Mouse (Mus musculus): Measurements from ENCODE around the gene Ugt2b5.
"Not testable (repeated sequence)": the region's sequence is repeated elsewhere in the genome, so short reads cannot be mapped to it uniquely, and the experiment has no call there.

Ugt2b5 gene

GRCm38 (mm10) chr5:87140196-87140595, at the start of gene Ugt2b5:
Gene Ugt2b5, minus strand, starts transcription at chr5:87140318.
- DNase-seq (ENCODE audit: low spot score in 2 of 2), result not testable (repeated sequence)

GRCm38 (mm10) chr5:87175780-87176179, 35.7 kb upstream of the Ugt2b5 start:
- not testable (repeated sequence) for DNase-seq (ENCODE audit: low spot score in 2 of 2)

DNA sequence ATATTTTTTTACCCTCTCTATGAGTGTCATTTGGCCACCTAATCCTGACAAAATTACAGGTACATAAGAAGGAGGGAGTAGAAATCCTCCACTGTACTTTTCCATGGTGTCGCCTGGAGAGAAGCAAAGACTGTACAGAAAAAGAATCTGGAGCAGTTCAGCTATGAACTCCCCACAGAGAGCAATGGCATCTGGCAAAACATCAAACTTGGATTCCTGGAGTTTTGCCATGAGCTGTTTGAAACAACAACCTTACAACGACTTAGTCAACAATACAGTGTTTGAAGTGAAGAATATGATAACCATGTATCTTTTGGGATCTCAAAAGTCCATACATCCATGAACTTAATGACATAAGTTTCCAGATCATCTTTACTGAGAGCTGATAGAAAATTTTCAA, 34.6 kb upstream of the Ugt2b5 start:
- DNase-seq (ENCODE audit: low spot score in 2 of 2), result no peak

DNA sequence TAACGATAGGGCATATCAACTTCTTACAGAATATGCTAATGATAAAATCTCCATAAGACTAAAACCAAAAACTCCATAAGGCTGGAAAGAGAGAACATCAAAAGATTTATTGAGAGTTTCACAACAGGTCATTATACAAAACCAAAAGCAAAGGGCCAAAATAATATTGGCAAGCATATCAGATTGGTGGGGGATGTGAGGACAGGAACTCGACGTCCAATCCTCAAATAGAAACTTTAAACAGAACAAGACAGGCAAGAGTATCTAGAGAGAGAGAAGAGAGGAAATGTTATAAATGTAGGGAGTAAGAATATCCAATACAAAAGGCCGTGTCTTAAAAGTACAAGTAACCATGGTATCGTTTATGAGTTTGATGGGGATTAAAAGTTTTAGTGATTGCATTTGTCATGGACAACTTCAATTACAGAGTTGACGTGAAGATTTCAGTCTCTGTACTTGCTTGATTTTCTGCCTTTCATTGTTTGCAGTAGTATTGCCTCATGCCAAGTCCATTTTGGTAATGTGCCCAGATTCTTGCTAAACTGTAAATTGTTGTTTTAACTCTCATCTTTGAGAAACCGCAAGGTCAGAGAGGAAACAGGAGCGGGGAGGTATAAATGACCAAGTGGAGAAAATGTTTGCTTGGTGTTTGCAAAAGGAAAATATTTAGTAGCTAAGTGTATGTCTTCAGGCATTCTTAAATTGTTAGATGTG, 7.8 kb upstream of the Ugt2b5 start:
- DNase-seq (ENCODE audit: low spot score in 2 of 2), result no peak

DNA sequence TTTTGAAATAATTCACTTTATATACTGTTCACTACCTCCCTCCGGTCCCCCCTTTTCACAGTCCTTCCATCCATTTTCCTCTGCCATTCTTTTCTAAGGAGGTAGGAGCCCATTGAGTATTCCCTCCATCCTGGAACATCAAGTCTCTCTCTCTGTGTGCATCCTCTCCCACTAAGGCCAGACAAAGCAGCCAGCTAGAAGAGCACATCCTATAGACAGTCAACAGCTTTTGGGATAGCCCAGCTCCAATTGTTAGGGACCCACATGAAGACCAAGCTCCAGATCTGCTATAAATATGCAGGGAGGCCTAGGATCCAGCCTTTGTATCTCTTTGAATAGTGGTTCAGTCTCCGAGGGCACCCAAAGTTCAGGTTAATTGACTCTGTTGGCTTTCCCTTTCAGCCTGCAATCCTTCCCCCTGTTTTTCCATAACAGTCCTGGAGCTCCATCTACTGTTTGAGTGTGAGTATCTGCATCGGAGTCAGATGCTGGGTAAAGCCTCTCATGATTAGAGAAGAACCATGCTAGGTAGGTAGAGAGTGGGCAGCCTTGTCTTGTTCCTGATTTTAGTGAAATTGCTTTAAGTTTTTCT, 2.8 kb upstream of the Ugt2b5 start:
- DNase-seq (ENCODE audit: low spot score in 2 of 2), result no peak

- DNase-seq (ENCODE audit: low spot score in 2 of 2), result not testable (repeated sequence)
Measured at GRCm38 (mm10) chr5:87103697-87104096, 36.4 kb downstream of the Ugt2b5 start.

DNA sequence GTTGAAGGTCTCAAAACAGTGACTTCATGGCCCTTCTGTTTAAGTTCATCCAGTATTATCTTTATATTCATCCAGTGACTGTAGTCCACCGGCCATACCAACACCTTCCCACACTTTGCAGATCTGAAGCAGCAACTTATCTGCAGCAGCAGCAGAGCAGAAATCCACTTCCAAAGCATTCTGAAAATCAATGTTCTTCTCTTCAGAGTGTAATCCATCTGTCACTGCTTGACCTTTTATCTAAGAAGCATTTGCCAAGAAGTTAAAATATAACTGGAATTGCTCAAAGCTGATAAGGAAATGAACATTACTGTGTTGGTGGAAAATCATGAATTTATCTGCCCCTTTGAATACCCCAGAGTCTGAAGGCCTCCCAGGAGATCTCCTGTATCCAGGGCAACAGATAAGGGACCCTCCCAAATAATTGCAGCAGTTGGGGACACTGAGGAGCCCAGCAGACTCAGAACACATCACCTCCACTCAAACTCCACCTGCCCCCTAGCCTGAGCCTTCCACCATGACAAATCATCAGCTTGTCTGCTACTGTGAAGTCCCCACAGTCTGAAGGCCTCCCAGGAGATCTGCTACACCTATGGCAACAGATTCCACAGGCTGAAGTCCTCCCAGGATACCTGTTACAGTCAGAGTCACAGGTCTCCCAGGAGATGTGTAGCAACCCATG, 47.6 kb downstream of the Ugt2b5 start, which contains the start of gene Ugt2b36:
TSS of gene Ugt2b36 (minus strand) at position 210 of the 682 bp plus-strand sequence.
- DNase-seq (ENCODE audit: low spot score in 2 of 2), result no peak

GRCm38 (mm10) chr5:87091111-87091510, 49.0 kb downstream of the Ugt2b5 start:
- DNase-seq (ENCODE audit: low spot score in 2 of 2), result no peak

GRCm38 (mm10) chr5:87089264-87089663, 50.9 kb downstream of the Ugt2b5 start:
- DNase-seq (ENCODE audit: low spot score in 2 of 2), result no peak

DNA sequence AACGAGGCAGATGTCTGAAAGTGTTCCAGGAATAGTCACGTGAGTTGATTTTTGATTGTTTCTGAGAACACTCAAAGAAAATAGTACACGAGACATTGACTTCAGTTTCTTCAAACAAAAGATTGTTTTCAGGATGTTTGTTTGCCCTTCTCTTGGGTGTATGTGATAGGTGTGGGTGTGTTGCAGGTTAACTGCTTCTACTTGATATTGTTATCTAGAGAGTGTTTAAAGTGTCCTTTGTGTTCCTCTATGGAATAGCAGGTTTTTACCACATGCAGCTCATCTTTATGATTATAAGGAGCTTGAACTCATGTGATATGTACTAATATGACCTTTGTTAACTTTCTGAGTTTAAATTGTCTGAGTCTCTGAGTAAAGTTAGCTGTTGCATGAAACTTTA, 53.8 kb downstream of the Ugt2b5 start:
- no peak for DNase-seq (ENCODE audit: low spot score in 2 of 2)

Data from spleen, postnatal 4 days (tissue).